Mouse (Mus musculus): ENCODE results near the gene Foxa3. TPM values are rescaled to one million over a fixed set of nuclear protein-coding genes. Genes with fewer than 3 reads are reported as not detected.

Foxa3 gene
- polyA plus RNA-seq, 2 experiments, result 12.2 to 26.5 TPM

- Histone ChIP-seq H3K4me3 (ENCODE audit: insufficient read depth in 1 of 2, low read depth in 2 of 2, low read length in 2 of 2) (no peak overlapping the region), H3K9me3 (ENCODE audit: control insufficient read depth, low read length) (no peaks in the 10 kb centered on the region), H3K9ac (replicated peaks) (no peak overlapping the region), H3K36me3 (replicated peaks; ENCODE audit: control insufficient read depth, insufficient read depth, low read depth) (peaks cover 37% of the 10 kb centered on the region), H3K4me1 (replicated peaks; ENCODE audit: control insufficient read depth in 2 of 2, insufficient read depth in 2 of 2, low read length in 1 of 2) (no peaks in the 10 kb centered on the region), H3K27ac (no peak overlapping the region), H3K27me3 (ENCODE audit: control insufficient read depth, insufficient read depth, low read length) (no peaks in the 10 kb centered on the region), H3K4me2 (ENCODE audit: low read depth) (no peak overlapping the region)
- ATAC-seq (ENCODE audit: insufficient read depth), result no peak
- no peak for DNase-seq (ENCODE audit: low read depth in 3 of 3, low spot score in 3 of 3)
- TF ChIP-seq CTCF (IDR thresholded peaks at IDR 0.05; ENCODE audit: low read depth), result no peak
- no peak for TF ChIP-seq EP300 (IDR thresholded peaks at IDR 0.05; ENCODE audit: low read depth)
- 77% methylated on average over 5 of the region's 5 CpGs for WGBS (ENCODE audit: insufficient replicate concordance)
Measured at GRCm38 (mm10) chr7:19049252-19049651, 25.9 kb upstream of the Foxa3 start.

- H3K27ac ChIP-seq, result no peak overlapping the region
- H3K27me3 ChIP-seq (ENCODE audit: control insufficient read depth, insufficient read depth, low read length), result no peaks in the 10 kb centered on the region
- no peak overlapping the region for H3K9ac ChIP-seq (replicated peaks)
- H3K9me3 ChIP-seq (ENCODE audit: control insufficient read depth, low read length), result no peaks in the 10 kb centered on the region
- H3K4me3 ChIP-seq (ENCODE audit: insufficient read depth in 1 of 2, low read depth in 2 of 2, low read length in 2 of 2), result no peak overlapping the region
- TF ChIP-seq EP300 (IDR thresholded peaks at IDR 0.05; ENCODE audit: low read depth) (no peak), CTCF (IDR thresholded peaks at IDR 0.05; ENCODE audit: low read depth) (no peak)
- no peak for ATAC-seq (ENCODE audit: insufficient read depth)
- DNase-seq (ENCODE audit: low read depth in 3 of 3, low spot score in 3 of 3), result no peak
- 77% methylated on average over 14 of the region's 14 CpGs for WGBS (ENCODE audit: insufficient replicate concordance)
- peaks cover 45% of the 10 kb centered on the region for H3K36me3 ChIP-seq (replicated peaks; ENCODE audit: control insufficient read depth, insufficient read depth, low read depth)
- H3K4me2 ChIP-seq (ENCODE audit: low read depth), result no peak overlapping the region
- H3K4me1 ChIP-seq (replicated peaks; ENCODE audit: control insufficient read depth in 2 of 2, insufficient read depth in 2 of 2, low read length in 1 of 2), result no peaks in the 10 kb centered on the region
Measured at GRCm38 (mm10) chr7:19048006-19048527, 24.7 kb upstream of the Foxa3 start.

- Histone ChIP-seq H3K27ac (no peak overlapping the region), H3K27me3 (ENCODE audit: control insufficient read depth, insufficient read depth, low read length) (no peaks in the 10 kb centered on the region), H3K4me1 (replicated peaks; ENCODE audit: control insufficient read depth in 2 of 2, insufficient read depth in 2 of 2, low read length in 1 of 2) (no peaks in the 10 kb centered on the region), H3K9ac (replicated peaks) (no peak overlapping the region), H3K9me3 (ENCODE audit: control insufficient read depth, low read length) (no peaks in the 10 kb centered on the region), H3K4me2 (ENCODE audit: low read depth) (no peak overlapping the region), H3K36me3 (replicated peaks; ENCODE audit: control insufficient read depth, insufficient read depth, low read depth) (peaks cover 52% of the 10 kb centered on the region), H3K4me3 (ENCODE audit: insufficient read depth in 1 of 2, low read depth in 2 of 2, low read length in 2 of 2) (no peak overlapping the region)
- no peak for ATAC-seq (ENCODE audit: insufficient read depth)
- DNase-seq (ENCODE audit: low read depth in 3 of 3, low spot score in 3 of 3), result no peak
- no peak for TF ChIP-seq CTCF (IDR thresholded peaks at IDR 0.05; ENCODE audit: low read depth)
- TF ChIP-seq EP300 (IDR thresholded peaks at IDR 0.05; ENCODE audit: low read depth), result no peak
- WGBS (ENCODE audit: insufficient replicate concordance), result 86% methylated on average over 11 of the region's 11 CpGs
Measured at GRCm38 (mm10) chr7:19046286-19047069, 23.1 kb upstream of the Foxa3 start.

- Histone ChIP-seq H3K27me3 (ENCODE audit: control insufficient read depth, insufficient read depth, low read length) (no peaks in the 10 kb centered on the region), H3K4me2 (ENCODE audit: low read depth) (no peak overlapping the region), H3K4me1 (replicated peaks; ENCODE audit: control insufficient read depth in 2 of 2, insufficient read depth in 2 of 2, low read length in 1 of 2) (no peaks in the 10 kb centered on the region), H3K27ac (no peak overlapping the region), H3K9ac (replicated peaks) (no peak overlapping the region), H3K36me3 (replicated peaks; ENCODE audit: control insufficient read depth, insufficient read depth, low read depth) (peaks cover 62% of the 10 kb centered on the region), H3K9me3 (ENCODE audit: control insufficient read depth, low read length) (no peaks in the 10 kb centered on the region), H3K4me3 (ENCODE audit: insufficient read depth in 1 of 2, low read depth in 2 of 2, low read length in 2 of 2) (no peak overlapping the region)
- no peak for TF ChIP-seq CTCF (IDR thresholded peaks at IDR 0.05; ENCODE audit: low read depth)
- no peak for TF ChIP-seq EP300 (IDR thresholded peaks at IDR 0.05; ENCODE audit: low read depth)
- no peak for DNase-seq (ENCODE audit: low read depth in 3 of 3, low spot score in 3 of 3)
- ATAC-seq (ENCODE audit: insufficient read depth), result no peak
- WGBS (ENCODE audit: insufficient replicate concordance), result 88% methylated on average over 6 of the region's 6 CpGs
Measured at GRCm38 (mm10) chr7:19044616-19045015, 21.3 kb upstream of the Foxa3 start.

- H3K36me3 ChIP-seq (replicated peaks; ENCODE audit: control insufficient read depth, insufficient read depth, low read depth), result peaks cover 45% of the 10 kb centered on the region
- ATAC-seq (ENCODE audit: insufficient read depth) (no peak), DNase-seq (ENCODE audit: low read depth in 3 of 3, low spot score in 3 of 3) (no peak)
- H3K27ac ChIP-seq, result no peak overlapping the region
- no peaks in the 10 kb centered on the region for H3K27me3 ChIP-seq (ENCODE audit: control insufficient read depth, insufficient read depth, low read length)
- no peak overlapping the region for H3K4me3 ChIP-seq (ENCODE audit: insufficient read depth in 1 of 2, low read depth in 2 of 2, low read length in 2 of 2)
- no peak overlapping the region for H3K4me2 ChIP-seq (ENCODE audit: low read depth)
- no peaks in the 10 kb centered on the region for H3K9me3 ChIP-seq (ENCODE audit: control insufficient read depth, low read length)
- H3K4me1 ChIP-seq (replicated peaks; ENCODE audit: control insufficient read depth in 2 of 2, insufficient read depth in 2 of 2, low read length in 1 of 2), result no peaks in the 10 kb centered on the region
- H3K9ac ChIP-seq (replicated peaks), result no peak overlapping the region
- TF ChIP-seq EP300 (IDR thresholded peaks at IDR 0.05; ENCODE audit: low read depth) (no peak), CTCF (IDR thresholded peaks at IDR 0.05; ENCODE audit: low read depth) (no peak)
- WGBS (ENCODE audit: insufficient replicate concordance), result 70% methylated on average over 4 of the region's 4 CpGs
Measured at GRCm38 (mm10) chr7:19031641-19032040, 8.3 kb upstream of the Foxa3 start.
